Mouse (Mus musculus): ENCODE data around the gene B4galt1.

B4galt1 gene

GRCm38 (mm10) chr4:40843726-40844125, 10.1 kb downstream of the B4galt1 start:
- no peak for DNase-seq (ENCODE audit: low read depth, low spot score)

GRCm38 (mm10) chr4:40840448-40840847, 13.4 kb downstream of the B4galt1 start:
- DNase-seq (ENCODE audit: low read depth, low spot score): no peak

- no peak for DNase-seq (ENCODE audit: low read depth, low spot score)
Observed at GRCm38 (mm10) chr4:40839251-40839650, 14.6 kb downstream of the B4galt1 start.

GRCm38 (mm10) chr4:40837451-40838285, 16.1 kb downstream of the B4galt1 start:
- DNase-seq (ENCODE audit: low read depth, low spot score): no peak

GRCm38 (mm10) chr4:40837008-40837407, 16.8 kb downstream of the B4galt1 start:
- no peak for DNase-seq (ENCODE audit: low read depth, low spot score)

GRCm38 (mm10) chr4:40834872-40835271, 18.9 kb downstream of the B4galt1 start:
- no peak for DNase-seq (ENCODE audit: low read depth, low spot score)

GRCm38 (mm10) chr4:40834232-40834786, 19.5 kb downstream of the B4galt1 start:
- DNase-seq (ENCODE audit: low read depth, low spot score): no peak

- no peak for DNase-seq (ENCODE audit: low read depth, low spot score)
Observed at GRCm38 (mm10) chr4:40833381-40834231, 20.2 kb downstream of the B4galt1 start.

- DNase-seq (ENCODE audit: low read depth, low spot score): no peak
Observed at GRCm38 (mm10) chr4:40830530-40830929, 23.3 kb downstream of the B4galt1 start.

GRCm38 (mm10) chr4:40829654-40830400, 24.0 kb downstream of the B4galt1 start:
- DNase-seq (ENCODE audit: low read depth, low spot score): no peak

GRCm38 (mm10) chr4:40828910-40829309, 24.9 kb downstream of the B4galt1 start:
- no peak for DNase-seq (ENCODE audit: low read depth, low spot score)

GRCm38 (mm10) chr4:40827926-40828325, 25.9 kb downstream of the B4galt1 start:
- no peak for DNase-seq (ENCODE audit: low read depth, low spot score)

- no peak for DNase-seq (ENCODE audit: low read depth, low spot score)
Observed at GRCm38 (mm10) chr4:40826810-40827209, 27.0 kb downstream of the B4galt1 start.

- DNase-seq (ENCODE audit: low read depth, low spot score): no peak
Observed at GRCm38 (mm10) chr4:40825981-40826380, 27.8 kb downstream of the B4galt1 start.

GRCm38 (mm10) chr4:40825146-40825545, 28.7 kb downstream of the B4galt1 start:
- no peak for DNase-seq (ENCODE audit: low read depth, low spot score)

- DNase-seq (ENCODE audit: low read depth, low spot score): no peak
Observed at GRCm38 (mm10) chr4:40824505-40824904, 29.3 kb downstream of the B4galt1 start.

- DNase-seq (ENCODE audit: low read depth, low spot score): no peak
Observed at GRCm38 (mm10) chr4:40823664-40824063, 30.1 kb downstream of the B4galt1 start.

- DNase-seq (ENCODE audit: low read depth, low spot score): no peak
Observed at GRCm38 (mm10) chr4:40823151-40823550, 30.7 kb downstream of the B4galt1 start.

GRCm38 (mm10) chr4:40821303-40822023, 32.3 kb downstream of the B4galt1 start:
- DNase-seq (ENCODE audit: low read depth, low spot score): no peak

- DNase-seq (ENCODE audit: low read depth, low spot score): no peak
Observed at GRCm38 (mm10) chr4:40820903-40821302, 32.9 kb downstream of the B4galt1 start.

- peak; percentile 15 for DNase-seq (ENCODE audit: low read depth, low spot score)
Observed at GRCm38 (mm10) chr4:40820024-40820423, 33.8 kb downstream of the B4galt1 start.

Data from c-Kit-negative CD71-positive TER-119-positive erythroid progenitor cells, embryonic 14.5 days (primary cell).